ENCODE assay signal across 20 mouse cellular contexts in the genomic region with DNA sequence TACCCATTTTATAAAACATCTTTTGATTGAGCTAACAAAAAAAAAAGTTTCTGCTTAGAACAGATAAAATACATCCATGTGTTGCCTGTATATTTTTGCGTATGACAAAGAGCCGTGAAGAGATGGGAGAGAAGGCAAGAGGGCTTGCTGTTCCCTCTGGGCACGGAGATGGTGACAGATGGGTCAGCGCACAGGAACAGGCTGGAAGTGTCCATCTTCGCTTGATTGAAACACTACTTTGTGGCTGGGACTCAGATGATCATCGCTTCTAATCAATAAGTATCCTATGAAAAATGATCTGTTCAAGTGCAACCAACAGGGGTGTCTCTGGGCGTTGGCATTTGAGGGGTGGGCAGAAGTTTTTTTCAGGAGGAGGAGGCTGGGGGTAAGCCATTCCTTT.
DNase-seq lines count a peak whose midpoint lies in the region; ATAC-seq and TF ChIP-seq lines count a peak whose summit lies in the region.
"Had no signal": no experiment of that assay in that cellular context is flagged by ENCODE, and none has a peak within 500 bp of the region (broad histone marks: within the 10 kb centered on the region; RNA-seq: fewer than 3 reads in every experiment).

No protein-coding gene starts in this region.

- no peak overlapping the region for H3K4me3 ChIP-seq in hindbrain, embryonic 10.5 days
- no peak overlapping the region for H3K4me3 ChIP-seq in hindbrain, embryonic 14.5 days (replicated peaks; ENCODE audit: low read length)
- H3K4me3 ChIP-seq in hindbrain, postnatal 0 days (ENCODE audit: low read length): no peak overlapping the region
- H3K4me3 ChIP-seq in embryonic facial prominence, embryonic 10.5 days: no peak overlapping the region
- H3K4me3 ChIP-seq: heart, embryonic 12.5 days; kidney, embryonic 15.5 days; liver, embryonic 12.5 days; neural tube, embryonic 13.5 days had no signal

- H3K36me3 ChIP-seq in hindbrain, embryonic 10.5 days: no peaks in the 10 kb centered on the region
- no peaks in the 10 kb centered on the region for H3K36me3 ChIP-seq in hindbrain, embryonic 14.5 days (replicated peaks; ENCODE audit: control insufficient read depth, insufficient read depth)
- H3K36me3 ChIP-seq in hindbrain, postnatal 0 days (ENCODE audit: insufficient read depth, low read length): no peaks in the 10 kb centered on the region
- H3K36me3 ChIP-seq in embryonic facial prominence, embryonic 10.5 days (replicated peaks): no peaks in the 10 kb centered on the region
- H3K36me3 ChIP-seq: heart, embryonic 12.5 days; kidney, embryonic 15.5 days; liver, embryonic 12.5 days; neural tube, embryonic 13.5 days had no signal

- no peak for DNase-seq in hindbrain, embryonic 10.5 days (ENCODE audit: low spot score)
- DNase-seq in hindbrain, embryonic 14.5 days (ENCODE audit: low spot score): no peak
- peak; percentile 34 for DNase-seq in retina, postnatal 1 day
- no peak for DNase-seq in retina, embryonic 14.5 days (ENCODE audit: low spot score)
- peak; percentile 78 to 82 for DNase-seq in cerebellum, postnatal 10 days
- peak; percentile 23 for DNase-seq in hindbrain, postnatal 0 days (ENCODE audit: low spot score)
- DNase-seq in embryonic facial prominence, embryonic 10.5 days (ENCODE audit: low spot score): no peak
- DNase-seq: adrenal gland, postnatal 14 days; embryo, embryonic 11 days; gastrocnemius, postnatal 25 days; lung, embryonic 14.5 days; thymus, postnatal 4 days had no signal

- WGBS in hindbrain, embryonic 10.5 days: 66% methylated on average over 7 of the region's 7 CpGs
- 45% methylated on average over 7 of the region's 7 CpGs for WGBS in hindbrain, embryonic 14.5 days
- WGBS in hindbrain, postnatal 0 days: 43% methylated on average over 7 of the region's 7 CpGs
- WGBS in embryonic facial prominence, embryonic 10.5 days: 71% methylated on average over 7 of the region's 7 CpGs

- TF ChIP-seq CTCF in hindbrain, postnatal 0 days (IDR thresholded peaks at IDR 0.05; ENCODE audit: low read depth): no peak

- no peak overlapping the region for H3K4me2 ChIP-seq in hindbrain, embryonic 14.5 days (replicated peaks)
- H3K4me2 ChIP-seq in hindbrain, postnatal 0 days (ENCODE audit: low read depth, low read length): no peak overlapping the region
- H3K4me2 ChIP-seq: heart, embryonic 12.5 days; kidney, embryonic 15.5 days; liver, embryonic 12.5 days; lung, embryonic 14.5 days; neural tube, embryonic 13.5 days had no signal

- H3K4me1 ChIP-seq in hindbrain, embryonic 10.5 days (replicated peaks): peaks cover 14% of the 10 kb centered on the region; the same call in 1 of the 2 replicates
- peaks cover 2% of the 10 kb centered on the region; the same call in 1 of the 2 replicates for H3K4me1 ChIP-seq in hindbrain, embryonic 14.5 days (replicated peaks; ENCODE audit: control insufficient read depth, insufficient read depth, low read length)
- H3K4me1 ChIP-seq in hindbrain, postnatal 0 days (ENCODE audit: insufficient read depth, low read length): no peaks in the 10 kb centered on the region
- H3K4me1 ChIP-seq in embryonic facial prominence, embryonic 10.5 days: no peaks in the 10 kb centered on the region
- H3K4me1 ChIP-seq: heart, embryonic 12.5 days; kidney, embryonic 15.5 days; liver, embryonic 12.5 days had no signal

- peak overlapping the region; percentile 75 for H3K27ac ChIP-seq in hindbrain, embryonic 10.5 days
- no peak overlapping the region for H3K27ac ChIP-seq in hindbrain, embryonic 14.5 days
- no peak overlapping the region for H3K27ac ChIP-seq in hindbrain, postnatal 0 days
- no peak overlapping the region for H3K27ac ChIP-seq in embryonic facial prominence, embryonic 10.5 days (replicated peaks)
- H3K27ac ChIP-seq: kidney, embryonic 15.5 days; liver, embryonic 12.5 days; macrophage; neural tube, embryonic 13.5 days had no signal

- no peak for ATAC-seq in hindbrain, embryonic 14.5 days (ENCODE audit: low FRiP score)
- no peak for ATAC-seq in hindbrain, postnatal 0 days
- no peak for ATAC-seq in frontal cortex, adult (ENCODE audit: low TSS enrichment)
- ATAC-seq: activated CD4-positive, CD25-positive, alpha-beta regulatory T cell, adult 4 months; intestine, embryonic 16.5 days; liver, embryonic 12.5 days had no signal

- no peaks in the 10 kb centered on the region for H3K9me3 ChIP-seq in hindbrain, embryonic 10.5 days
- H3K9me3 ChIP-seq in hindbrain, embryonic 14.5 days (ENCODE audit: control insufficient read depth, low read length): no peaks in the 10 kb centered on the region
- H3K9me3 ChIP-seq in hindbrain, postnatal 0 days (ENCODE audit: low read length): no peaks in the 10 kb centered on the region
- no peaks in the 10 kb centered on the region for H3K9me3 ChIP-seq in embryonic facial prominence, embryonic 10.5 days
- H3K9me3 ChIP-seq: heart, embryonic 12.5 days; kidney, embryonic 15.5 days; liver, embryonic 12.5 days; neural tube, embryonic 13.5 days had no signal

- no peaks in the 10 kb centered on the region for H3K27me3 ChIP-seq in hindbrain, embryonic 10.5 days (ENCODE audit: insufficient read depth, poor library complexity, severe bottlenecking)
- H3K27me3 ChIP-seq in hindbrain, embryonic 14.5 days (ENCODE audit: control insufficient read depth, insufficient read depth, low read length): no peaks in the 10 kb centered on the region
- no peaks in the 10 kb centered on the region for H3K27me3 ChIP-seq in hindbrain, postnatal 0 days (ENCODE audit: insufficient read depth, low read length)
- H3K27me3 ChIP-seq in embryonic facial prominence, embryonic 10.5 days (replicated peaks; ENCODE audit: low read depth, poor library complexity, severe bottlenecking): no peaks in the 10 kb centered on the region
- H3K27me3 ChIP-seq: heart, embryonic 12.5 days; kidney, embryonic 15.5 days; liver, embryonic 12.5 days; neural tube, embryonic 13.5 days had no signal

- H3K9ac ChIP-seq in hindbrain, embryonic 14.5 days: no peak overlapping the region
- no peak overlapping the region for H3K9ac ChIP-seq in hindbrain, postnatal 0 days (replicated peaks; ENCODE audit: low read length)
- H3K9ac ChIP-seq: heart, embryonic 12.5 days; kidney, embryonic 15.5 days; liver, embryonic 12.5 days; lung, embryonic 14.5 days; neural tube, embryonic 13.5 days had no signal

Comparison
In these comparisons a context has a peak if more than half of its experiments do, and no peak if none do; other contexts are left out.
1. DNase-seq: peak in retina, postnatal 1 day (single experiment), cerebellum, postnatal 10 days (2 of 2) and hindbrain, postnatal 0 days (single experiment); none in hindbrain, embryonic 10.5 days (single experiment), hindbrain, embryonic 14.5 days (single experiment), retina, embryonic 14.5 days (single experiment) and embryonic facial prominence, embryonic 10.5 days (single experiment).